Mouse (Mus musculus) heart, embryonic 16.5 days (tissue): ENCODE data around the gene Akap8l. TPM values are rescaled to one million over a fixed set of nuclear protein-coding genes. Genes with fewer than 3 reads are reported as not detected.

Experiments
- ATAC-seq: fragments of 200-750 bp; cut with Nextera tagmentation; replicated peaks from 2 replicates; pipeline ENCODE4 v1.8.0; 2017; ENCODE audit warnings: moderate number of reproducible peaks; ENCODE audit not compliant: insufficient read depth, low FRiP score; ENCODE audit errors: extremely low read depth
- H3K27ac ChIP-seq: fragments of 300-500 bp; sonication (generic); 2 replicates; pipeline ENCODE4 v1.5.1; 2014; ENCODE audit warnings: mild to moderate bottlenecking, low read length, control low read depth, moderate library complexity
- H3K27me3 ChIP-seq: fragments of 300-500 bp; sonication (generic); 2 replicates; pipeline ENCODE4 v1.6.1; 2014; ENCODE audit warnings: low read length, mixed read lengths; ENCODE audit not compliant: control insufficient read depth, insufficient read depth
- H3K36me3 ChIP-seq: fragments of 300-500 bp; sonication (generic); 2 replicates; pipeline ENCODE4 v1.6.1; 2014; ENCODE audit not compliant: control insufficient read depth, insufficient read depth
- H3K4me1 ChIP-seq: fragments of 300-500 bp; sonication (generic); 2 replicates; pipeline ENCODE4 v1.6.1; 2014; ENCODE audit warnings: low read length, mixed read lengths; ENCODE audit not compliant: control insufficient read depth, insufficient read depth
- H3K4me2 ChIP-seq: fragments of 300-500 bp; sonication (generic); 2 replicates; pipeline ENCODE4 v1.6.1; 2014; ENCODE audit warnings: low read depth, mild to moderate bottlenecking, control low read depth, low read length
- H3K4me3 ChIP-seq: fragments of 300-500 bp; sonication (generic); 2 replicates; pipeline ENCODE4 v1.5.1; 2014; ENCODE audit warnings: mild to moderate bottlenecking, control low read depth, low read length
- H3K9ac ChIP-seq: fragments of 300-500 bp; sonication (generic); 2 replicates; pipeline ENCODE4 v1.6.1; 2014; ENCODE audit warnings: low read length, control low read depth
- H3K9me3 ChIP-seq: fragments of 300-500 bp; sonication (generic); replicated peaks from 2 replicates; pipeline ENCODE4 v1.6.1; 2016; ENCODE audit warnings: low read length; ENCODE audit not compliant: control insufficient read depth
- WGBS: fragments of 180-500 bp; shearing (Covaris S2); extraction: QIAGEN DNeasy Blood & Tissue Kit; methylation state at CpG from one replicate; pipeline ENCODE4 v1.1.7; 2014; 5-methylcytosine and 5-hydroxymethylcytosine counted together
- polyA plus RNA-seq: library from polyadenylated mRNA; unstranded; fragments of >200 nt; fragmentation: Nextera tagmentation; extraction: Ambion mirVana; gene quantifications from 2 replicates; pipeline ENCODE4 v1.2.1, GENCODE M21; 2015

Gene Akap8l
- polyA plus RNA-seq, 1 experiment from 2014 or later, result 99.2 TPM

GRCm38 (mm10) chr17:32317708-32318107 lies 32.7 kb downstream of the Akap8l start:
- H3K4me1 ChIP-seq, result peaks cover 19% of the 10 kb centered on the region
- ATAC-seq, result no peak
- 85% methylated on average over 3 of the region's 3 CpGs for WGBS
- H3K9ac ChIP-seq, result no peak overlapping the region
- peaks cover 53% of the 10 kb centered on the region for H3K36me3 ChIP-seq
- H3K9me3 ChIP-seq, result no peaks in the 10 kb centered on the region
- H3K4me3 ChIP-seq, result no peak overlapping the region
- no peak overlapping the region for H3K27ac ChIP-seq
- no peak overlapping the region for H3K4me2 ChIP-seq
- H3K27me3 ChIP-seq, result no peaks in the 10 kb centered on the region

- peaks cover 13% of the 10 kb centered on the region for H3K4me1 ChIP-seq
- no peak overlapping the region for H3K4me2 ChIP-seq
- H3K9ac ChIP-seq, result no peak overlapping the region
- H3K36me3 ChIP-seq, result peaks cover 60% of the 10 kb centered on the region
- no peak overlapping the region for H3K4me3 ChIP-seq
- ATAC-seq, result no peak
- no peak overlapping the region for H3K27ac ChIP-seq
- WGBS, result 91% methylated on average over 8 of the region's 8 CpGs
- H3K9me3 ChIP-seq, result no peaks in the 10 kb centered on the region
- no peaks in the 10 kb centered on the region for H3K27me3 ChIP-seq
Measured at GRCm38 (mm10) chr17:32317032-32317431, 33.4 kb downstream of the Akap8l start.

- H3K9ac ChIP-seq, result no peak overlapping the region
- no peak overlapping the region for H3K4me3 ChIP-seq
- H3K27me3 ChIP-seq, result no peaks in the 10 kb centered on the region
- 92% methylated on average over 5 of the region's 5 CpGs for WGBS
- H3K36me3 ChIP-seq, result peaks cover 71% of the 10 kb centered on the region
- ATAC-seq, result no peak
- H3K9me3 ChIP-seq, result no peaks in the 10 kb centered on the region
- H3K4me2 ChIP-seq, result no peak overlapping the region
- H3K27ac ChIP-seq, result no peak overlapping the region
- peaks cover 10% of the 10 kb centered on the region for H3K4me1 ChIP-seq
Measured at GRCm38 (mm10) chr17:32315560-32315959, 34.8 kb downstream of the Akap8l start.

- H3K9ac ChIP-seq, result no peak overlapping the region
- WGBS, result 60% methylated on average over 5 of the region's 5 CpGs
- peaks cover 87% of the 10 kb centered on the region for H3K36me3 ChIP-seq
- no peaks in the 10 kb centered on the region for H3K9me3 ChIP-seq
- H3K27me3 ChIP-seq, result no peaks in the 10 kb centered on the region
- H3K27ac ChIP-seq, result no peak overlapping the region
- no peak overlapping the region for H3K4me3 ChIP-seq
- H3K4me2 ChIP-seq, result no peak overlapping the region
- peaks cover 5% of the 10 kb centered on the region for H3K4me1 ChIP-seq
- no peak for ATAC-seq
Measured at GRCm38 (mm10) chr17:32313892-32314291, 36.5 kb downstream of the Akap8l start.

- 94% methylated on average over 8 of the region's 8 CpGs for WGBS
- no peaks in the 10 kb centered on the region for H3K4me1 ChIP-seq
- H3K4me3 ChIP-seq, result no peak overlapping the region
- no peaks in the 10 kb centered on the region for H3K27me3 ChIP-seq
- H3K9me3 ChIP-seq, result no peaks in the 10 kb centered on the region
- H3K27ac ChIP-seq, result no peak overlapping the region
- H3K36me3 ChIP-seq, result peaks cover 92% of the 10 kb centered on the region
- H3K4me2 ChIP-seq, result no peak overlapping the region
- no peak overlapping the region for H3K9ac ChIP-seq
- ATAC-seq, result no peak
Measured at GRCm38 (mm10) chr17:32312801-32313200, 37.6 kb downstream of the Akap8l start.

GRCm38 (mm10) chr17:32307963-32308362 lies 42.4 kb downstream of the Akap8l start:
- 82% methylated on average over 4 of the region's 4 CpGs for WGBS
- ATAC-seq, result no peak
- H3K27me3 ChIP-seq, result no peaks in the 10 kb centered on the region
- H3K9me3 ChIP-seq, result no peaks in the 10 kb centered on the region
- H3K36me3 ChIP-seq, result peaks cover 79% of the 10 kb centered on the region
- no peak overlapping the region for H3K27ac ChIP-seq
- H3K9ac ChIP-seq, result no peak overlapping the region
- H3K4me1 ChIP-seq, result no peaks in the 10 kb centered on the region
- H3K4me2 ChIP-seq, result no peak overlapping the region
- H3K4me3 ChIP-seq, result no peak overlapping the region

GRCm38 (mm10) chr17:32298125-32298524 lies 52.3 kb downstream of the Akap8l start:
- ATAC-seq, result no peak
- no peaks in the 10 kb centered on the region for H3K9me3 ChIP-seq
- 82% methylated on average over 1 of the region's 1 CpGs for WGBS
- H3K9ac ChIP-seq, result no peak overlapping the region
- no peaks in the 10 kb centered on the region for H3K27me3 ChIP-seq
- no peak overlapping the region for H3K4me3 ChIP-seq
- no peak overlapping the region for H3K27ac ChIP-seq
- H3K4me1 ChIP-seq, result no peaks in the 10 kb centered on the region
- H3K36me3 ChIP-seq, result no peaks in the 10 kb centered on the region
- H3K4me2 ChIP-seq, result no peak overlapping the region

- no peak for ATAC-seq
- H3K4me2 ChIP-seq, result no peak overlapping the region
Measured at GRCm38 (mm10) chr17:32295901-32296300, 54.5 kb downstream of the Akap8l start.

GRCm38 (mm10) chr17:32295160-32295559 lies 55.2 kb downstream of the Akap8l start:
- H3K9me3 ChIP-seq, result no peaks in the 10 kb centered on the region
- no peak overlapping the region for H3K9ac ChIP-seq
- ATAC-seq, result no peak
- no peaks in the 10 kb centered on the region for H3K36me3 ChIP-seq
- WGBS, result 71% methylated on average over 4 of the region's 4 CpGs
- no peak overlapping the region for H3K27ac ChIP-seq
- H3K4me1 ChIP-seq, result no peaks in the 10 kb centered on the region
- no peak overlapping the region for H3K4me3 ChIP-seq
- no peak overlapping the region for H3K4me2 ChIP-seq
- no peaks in the 10 kb centered on the region for H3K27me3 ChIP-seq

More at GRCm38 (mm10) chr17:32295901-32296300, 54.5 kb downstream of the Akap8l start:
- H3K36me3 ChIP-seq, result no peaks in the 10 kb centered on the region
- H3K9ac ChIP-seq, result no peak overlapping the region
- no peak overlapping the region for H3K27ac ChIP-seq
- no peak overlapping the region for H3K4me3 ChIP-seq
- H3K4me1 ChIP-seq, result no peaks in the 10 kb centered on the region
- H3K9me3 ChIP-seq, result no peaks in the 10 kb centered on the region
- no peaks in the 10 kb centered on the region for H3K27me3 ChIP-seq
- WGBS, result 73% methylated on average over 2 of the region's 2 CpGs
